29 mouse cellular contexts compared by ENCODE assay signal in the genomic region with DNA sequence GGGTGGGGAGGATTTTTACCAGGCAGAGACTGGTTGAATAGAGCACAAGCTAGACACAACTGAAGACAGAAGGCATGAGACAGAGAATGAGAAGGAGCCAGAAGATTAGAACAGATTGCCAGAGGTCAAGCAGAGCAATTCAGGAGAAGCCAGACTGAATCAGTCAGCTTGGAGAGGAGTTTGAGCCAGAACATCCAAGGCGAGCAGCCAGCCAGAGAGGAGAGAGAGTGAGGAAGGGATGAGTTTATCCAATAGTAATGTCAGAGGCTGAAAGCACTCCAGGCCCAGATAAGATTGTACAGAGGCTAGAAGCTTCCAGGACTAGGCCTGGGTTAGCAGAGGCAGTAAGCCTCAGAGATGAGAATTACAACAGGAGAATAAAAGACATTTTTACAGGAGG. TPM values are rescaled to one million over a fixed set of nuclear protein-coding genes. Genes with fewer than 3 reads are reported as not detected.
DNase-seq lines count a peak whose midpoint lies in the region; ATAC-seq lines count a peak whose summit lies in the region.
"Had no signal": no experiment of that assay in that cellular context is flagged by ENCODE, and none has a peak within 500 bp of the region (broad histone marks: within the 10 kb centered on the region; RNA-seq: fewer than 3 reads in every experiment).

No protein-coding gene starts in this region.

- no peaks in the 10 kb centered on the region for H3K9me3 ChIP-seq in intestine, embryonic 16.5 days (ENCODE audit: control insufficient read depth, low read length)
- H3K9me3 ChIP-seq in intestine, embryonic 15.5 days, result no peaks in the 10 kb centered on the region
- H3K9me3 ChIP-seq in heart, embryonic 13.5 days, result no peaks in the 10 kb centered on the region
- no peaks in the 10 kb centered on the region for H3K9me3 ChIP-seq in limb, embryonic 10.5 days (replicated peaks)
- H3K9me3 ChIP-seq in forebrain, embryonic 10.5 days, result no peaks in the 10 kb centered on the region
- H3K9me3 ChIP-seq: embryonic facial prominence, embryonic 15.5 days; forebrain, embryonic 13.5 days; limb, embryonic 13.5 days; midbrain, embryonic 12.5 days; neural tube, embryonic 15.5 days; stomach, embryonic 15.5 days had no signal

- H3K27ac ChIP-seq in intestine, embryonic 16.5 days (ENCODE audit: low read length), result 0 out of 2 replicates have a peak overlapping the region, but pooled peaks have one; percentile 41
- H3K27ac ChIP-seq in intestine, embryonic 15.5 days, result no peak overlapping the region
- H3K27ac ChIP-seq in heart, embryonic 13.5 days (replicated peaks), result peak overlapping the region; percentile 61
- H3K27ac ChIP-seq in limb, embryonic 10.5 days, result peak overlapping the region; percentile 66
- H3K27ac ChIP-seq in forebrain, embryonic 10.5 days, result no peak overlapping the region
- H3K27ac ChIP-seq: embryonic facial prominence, embryonic 15.5 days; forebrain, embryonic 13.5 days; limb, embryonic 13.5 days; midbrain, embryonic 12.5 days; neural tube, embryonic 15.5 days; stomach, embryonic 15.5 days had no signal

- H3K36me3 ChIP-seq in intestine, embryonic 16.5 days (ENCODE audit: control insufficient read depth, insufficient read depth, low read length), result no peaks in the 10 kb centered on the region
- H3K36me3 ChIP-seq in intestine, embryonic 15.5 days, result no peaks in the 10 kb centered on the region
- H3K36me3 ChIP-seq in heart, embryonic 13.5 days, result no peaks in the 10 kb centered on the region
- H3K36me3 ChIP-seq in limb, embryonic 10.5 days, result no peaks in the 10 kb centered on the region
- no peaks in the 10 kb centered on the region for H3K36me3 ChIP-seq in forebrain, embryonic 10.5 days (replicated peaks)
- H3K36me3 ChIP-seq: embryonic facial prominence, embryonic 15.5 days; G1E; limb, embryonic 13.5 days; midbrain, embryonic 12.5 days; neural tube, embryonic 15.5 days; stomach, embryonic 15.5 days had no signal

- no peak overlapping the region for H3K4me2 ChIP-seq in intestine, embryonic 16.5 days (ENCODE audit: low read depth, low read length)
- no peak overlapping the region for H3K4me2 ChIP-seq in intestine, embryonic 15.5 days (replicated peaks)
- no peak overlapping the region for H3K4me2 ChIP-seq in heart, embryonic 13.5 days
- H3K4me2 ChIP-seq: embryonic facial prominence, embryonic 15.5 days; forebrain, embryonic 13.5 days; limb, embryonic 13.5 days; liver, embryonic 11.5 days; midbrain, embryonic 12.5 days; neural tube, embryonic 15.5 days; stomach, embryonic 15.5 days had no signal

- H3K4me3 ChIP-seq in intestine, embryonic 16.5 days (ENCODE audit: low read length), result no peak overlapping the region
- H3K4me3 ChIP-seq in intestine, embryonic 15.5 days (replicated peaks), result no peak overlapping the region
- H3K4me3 ChIP-seq in heart, embryonic 13.5 days, result no peak overlapping the region
- H3K4me3 ChIP-seq in limb, embryonic 10.5 days, result no peak overlapping the region
- H3K4me3 ChIP-seq in forebrain, embryonic 10.5 days, result no peak overlapping the region
- H3K4me3 ChIP-seq: embryonic facial prominence, embryonic 15.5 days; forebrain, embryonic 13.5 days; limb, embryonic 13.5 days; midbrain, embryonic 12.5 days; neural tube, embryonic 15.5 days; stomach, embryonic 15.5 days had no signal

- H3K9ac ChIP-seq in intestine, embryonic 16.5 days (ENCODE audit: low read depth, low read length), result no peak overlapping the region
- H3K9ac ChIP-seq in intestine, embryonic 15.5 days, result no peak overlapping the region
- H3K9ac ChIP-seq in heart, embryonic 13.5 days, result 0 out of 2 replicates have a peak overlapping the region, but pooled peaks have one; percentile 40
- H3K9ac ChIP-seq: embryonic facial prominence, embryonic 15.5 days; forebrain, embryonic 13.5 days; limb, embryonic 13.5 days; midbrain, embryonic 12.5 days; neural tube, embryonic 15.5 days; stomach, embryonic 15.5 days had no signal

- peak; percentile 18 for DNase-seq in heart, adult 8-10 months (ENCODE audit: low spot score)
- no peak for DNase-seq in heart, postnatal 36 days
- DNase-seq in limb, embryonic 10.5 days (ENCODE audit: low spot score), result no peak
- DNase-seq in neural tube, embryonic 10.5 days (ENCODE audit: extremely low spot score, low spot score), result no peak
- DNase-seq in forebrain, embryonic 10.5 days (ENCODE audit: extremely low spot score, low spot score), result no peak
- DNase-seq: adrenal gland, postnatal 14 days; cerebellum, adult 11 months; cerebellum, adult 9-10 months; cerebellum, postnatal 36 days; embryo, embryonic 11 days; gastrocnemius, postnatal 10 days; kidney, adult 8-10 months; kidney, postnatal 14 days; layer of hippocampus, adult 9-11 months; lung, postnatal 4 days; right cerebral cortex, postnatal 25 days; thymus, postnatal 14 days had no signal

- no peaks in the 10 kb centered on the region for H3K27me3 ChIP-seq in intestine, embryonic 16.5 days (replicated peaks; ENCODE audit: control insufficient read depth, insufficient read depth, low read length)
- H3K27me3 ChIP-seq in intestine, embryonic 15.5 days (replicated peaks), result no peaks in the 10 kb centered on the region
- H3K27me3 ChIP-seq in heart, embryonic 13.5 days (replicated peaks), result no peaks in the 10 kb centered on the region
- no peaks in the 10 kb centered on the region for H3K27me3 ChIP-seq in limb, embryonic 10.5 days (ENCODE audit: low read depth, poor library complexity, severe bottlenecking)
- H3K27me3 ChIP-seq in forebrain, embryonic 10.5 days (ENCODE audit: poor library complexity, severe bottlenecking), result no peaks in the 10 kb centered on the region; the same call in 1 of the 2 replicates
- H3K27me3 ChIP-seq: embryonic facial prominence, embryonic 15.5 days; forebrain, embryonic 13.5 days; neural tube, embryonic 15.5 days; stomach, embryonic 15.5 days had no signal

- intact Hi-C loops in heart, postnatal 36 days (cut with DNase I), result no loop called here

- 45% methylated on average over 1 of the region's 1 CpGs for WGBS in intestine, embryonic 16.5 days
- WGBS in intestine, embryonic 15.5 days, result 30% methylated on average over 1 of the region's 1 CpGs
- WGBS in heart, embryonic 13.5 days, result 22% methylated on average over 1 of the region's 1 CpGs
- WGBS in limb, embryonic 10.5 days, result 59% methylated on average over 1 of the region's 1 CpGs
- WGBS in forebrain, embryonic 10.5 days, result 60% methylated on average over 1 of the region's 1 CpGs

- ATAC-seq in intestine, embryonic 16.5 days, result no peak
- no peak for ATAC-seq in intestine, embryonic 15.5 days
- no peak for ATAC-seq in heart, embryonic 13.5 days (ENCODE audit: extremely low read depth, insufficient number of reproducible peaks, low FRiP score, low TSS enrichment)
- ATAC-seq: forebrain, embryonic 13.5 days; lung, postnatal 0 days had no signal

- H3K4me1 ChIP-seq in intestine, embryonic 16.5 days (ENCODE audit: control insufficient read depth, insufficient read depth, low read length), result no peaks in the 10 kb centered on the region
- H3K4me1 ChIP-seq in intestine, embryonic 15.5 days (replicated peaks), result no peaks in the 10 kb centered on the region
- H3K4me1 ChIP-seq in heart, embryonic 13.5 days, result peaks cover 25% of the 10 kb centered on the region
- H3K4me1 ChIP-seq in limb, embryonic 10.5 days, result peaks cover 46% of the 10 kb centered on the region
- peaks cover 29% of the 10 kb centered on the region for H3K4me1 ChIP-seq in forebrain, embryonic 10.5 days
- H3K4me1 ChIP-seq: stomach, embryonic 15.5 days had no signal

RNA-seq across cellular contexts. Expression of a gene that starts 37.1 kb away (rescaled TPM):
- total RNA-seq in heart, adult 8-10 months (2022), result 1 to 10 TPM; 4.4 to 5.4 (median 4.7) TPM
- total RNA-seq in heart, postnatal 36 days (2021), result 1 to 10 TPM; 5.1 to 5.2 TPM
- polyA plus RNA-seq in intestine, embryonic 16.5 days (2015; fragmentation: Nextera tagmentation; extraction: Ambion mirVana), result 160 and 206 TPM in 2 replicates
- 103 and 109 TPM in 2 replicates for polyA plus RNA-seq in intestine, embryonic 15.5 days (2015; fragmentation: Nextera tagmentation; extraction: Ambion mirVana)
- 25.3 and 30.3 TPM in 2 replicates for polyA plus RNA-seq in heart, embryonic 13.5 days (2015; fragmentation: Nextera tagmentation; extraction: Ambion mirVana)
- 7.0 and 10.8 TPM in 2 replicates for polyA plus RNA-seq in limb, embryonic 10.5 days (2016; fragmentation: Nextera tagmentation; extraction: Ambion mirVana)
- 6.6 and 6.7 TPM in 2 replicates for polyA plus RNA-seq in forebrain, embryonic 10.5 days (2016; fragmentation: Nextera tagmentation; extraction: Ambion mirVana)
- polyA plus RNA-seq: G1E had no signal

Comparison
In these comparisons a context has a peak if more than half of its experiments do, and no peak if none do; other contexts are left out.
1. H3K27ac ChIP-seq: peak in intestine, embryonic 16.5 days (single experiment), heart, embryonic 13.5 days (single experiment) and limb, embryonic 10.5 days (single experiment); none in intestine, embryonic 15.5 days (single experiment) and forebrain, embryonic 10.5 days (single experiment).